Mouse (Mus musculus): Measurements from ENCODE around the gene Copz1. TPM values are rescaled to one million over a fixed set of nuclear protein-coding genes. Genes with fewer than 3 reads are reported as not detected.

The Copz1 gene
- polyA plus RNA-seq, 1 experiment, result 191 TPM

GRCm38 (mm10) chr15:103277949-103278348 is 5.4 kb downstream of the Copz1 start:
- Histone ChIP-seq H3K36me3 (ENCODE audit: control insufficient read depth, insufficient read depth) (no peaks in the 10 kb centered on the region), H3K79me2 (ENCODE audit: control insufficient read depth, insufficient read depth) (peaks cover 94% of the 10 kb centered on the region), H3K79me3 (ENCODE audit: low read depth) (peaks cover 63% of the 10 kb centered on the region), H3K27me3 (ENCODE audit: control insufficient read depth, insufficient read depth, insufficient read length) (no peaks in the 10 kb centered on the region), H3ac (ENCODE audit: control insufficient read depth, insufficient read length, low read depth) (no peak overlapping the region), H3K4me3 (ENCODE audit: insufficient read depth, poor library complexity, severe bottlenecking) (no peak overlapping the region)
- TF ChIP-seq MYOD1 (IDR thresholded peaks at IDR 0.05; ENCODE audit: control insufficient read depth, insufficient read length, low read depth) (no peak), CTCF (IDR thresholded peaks at IDR 0.05; ENCODE audit: control insufficient read depth, insufficient read depth, insufficient read length) (no peak), MAX (IDR thresholded peaks at IDR 0.05) (no peak), FOSL1 (IDR thresholded peaks at IDR 0.05; ENCODE audit: insufficient read depth, low read length, poor library complexity, severe bottlenecking) (no peak), USF1 (IDR thresholded peaks at IDR 0.05; ENCODE audit: low read depth) (no peak), MYOG (IDR thresholded peaks at IDR 0.05; ENCODE audit: control insufficient read depth, extremely low read depth, insufficient read length) (no peak), CEBPB (IDR thresholded peaks at IDR 0.05; ENCODE audit: low read depth) (no peak)

- Histone ChIP-seq H3K36me3 (ENCODE audit: control insufficient read depth, insufficient read depth) (no peaks in the 10 kb centered on the region), H3ac (ENCODE audit: control insufficient read depth, insufficient read length, low read depth) (no peak overlapping the region), H3K4me3 (ENCODE audit: insufficient read depth, poor library complexity, severe bottlenecking) (no peak overlapping the region), H3K79me2 (ENCODE audit: control insufficient read depth, insufficient read depth) (peaks cover 94% of the 10 kb centered on the region), H3K79me3 (ENCODE audit: low read depth) (peaks cover 52% of the 10 kb centered on the region), H3K27me3 (ENCODE audit: control insufficient read depth, insufficient read depth, insufficient read length) (no peaks in the 10 kb centered on the region)
- TF ChIP-seq CEBPB (IDR thresholded peaks at IDR 0.05; ENCODE audit: low read depth) (no peak), USF1 (IDR thresholded peaks at IDR 0.05; ENCODE audit: low read depth) (no peak), CTCF (IDR thresholded peaks at IDR 0.05; ENCODE audit: control insufficient read depth, insufficient read depth, insufficient read length) (no peak), FOSL1 (IDR thresholded peaks at IDR 0.05; ENCODE audit: insufficient read depth, low read length, poor library complexity, severe bottlenecking) (no peak), MYOG (IDR thresholded peaks at IDR 0.05; ENCODE audit: control insufficient read depth, extremely low read depth, insufficient read length) (no peak), MYOD1 (IDR thresholded peaks at IDR 0.05; ENCODE audit: control insufficient read depth, insufficient read length, low read depth) (no peak), MAX (IDR thresholded peaks at IDR 0.05) (no peak)
These were observed 7.2 kb downstream of the Copz1 start for GRCm38 (mm10) chr15:103279750-103280149.

- peaks cover 93% of the 10 kb centered on the region for H3K79me2 ChIP-seq (ENCODE audit: control insufficient read depth, insufficient read depth)
- TF ChIP-seq MAX (IDR thresholded peaks at IDR 0.05) (no peak), CTCF (IDR thresholded peaks at IDR 0.05; ENCODE audit: control insufficient read depth, insufficient read depth, insufficient read length) (peak; percentile 51), CEBPB (IDR thresholded peaks at IDR 0.05; ENCODE audit: low read depth) (peak; percentile 38), MYOG (IDR thresholded peaks at IDR 0.05; ENCODE audit: control insufficient read depth, extremely low read depth, insufficient read length) (no peak)
- no peak overlapping the region for H3ac ChIP-seq (ENCODE audit: control insufficient read depth, insufficient read length, low read depth)
- no peaks in the 10 kb centered on the region for H3K36me3 ChIP-seq (ENCODE audit: control insufficient read depth, insufficient read depth)
- H3K4me3 ChIP-seq (ENCODE audit: insufficient read depth, poor library complexity, severe bottlenecking), result no peak overlapping the region
- no peaks in the 10 kb centered on the region for H3K27me3 ChIP-seq (ENCODE audit: control insufficient read depth, insufficient read depth, insufficient read length)
- peaks cover 42% of the 10 kb centered on the region for H3K79me3 ChIP-seq (ENCODE audit: low read depth)
These were observed 8.4 kb downstream of the Copz1 start for GRCm38 (mm10) chr15:103280817-103281464.

- H3K79me3 ChIP-seq (ENCODE audit: low read depth), result peaks cover 40% of the 10 kb centered on the region
- H3K79me2 ChIP-seq (ENCODE audit: control insufficient read depth, insufficient read depth), result peaks cover 93% of the 10 kb centered on the region
- no peak for TF ChIP-seq FOSL1 (IDR thresholded peaks at IDR 0.05; ENCODE audit: insufficient read depth, low read length, poor library complexity, severe bottlenecking)
- TF ChIP-seq CTCF (IDR thresholded peaks at IDR 0.05; ENCODE audit: control insufficient read depth, insufficient read depth, insufficient read length), result no peak
- no peak for TF ChIP-seq MAX (IDR thresholded peaks at IDR 0.05)
- TF ChIP-seq CEBPB (IDR thresholded peaks at IDR 0.05; ENCODE audit: low read depth), result no peak
- no peak for TF ChIP-seq MYOG (IDR thresholded peaks at IDR 0.05; ENCODE audit: control insufficient read depth, extremely low read depth, insufficient read length)
- no peak for TF ChIP-seq USF1 (IDR thresholded peaks at IDR 0.05; ENCODE audit: low read depth)
- no peak for TF ChIP-seq MYOD1 (IDR thresholded peaks at IDR 0.05; ENCODE audit: control insufficient read depth, insufficient read length, low read depth)
- H3K27me3 ChIP-seq (ENCODE audit: control insufficient read depth, insufficient read depth, insufficient read length), result no peaks in the 10 kb centered on the region
- no peak overlapping the region for H3K4me3 ChIP-seq (ENCODE audit: insufficient read depth, poor library complexity, severe bottlenecking)
- no peaks in the 10 kb centered on the region for H3K36me3 ChIP-seq (ENCODE audit: control insufficient read depth, insufficient read depth)
- no peak overlapping the region for H3ac ChIP-seq (ENCODE audit: control insufficient read depth, insufficient read length, low read depth)
These were observed 9.1 kb downstream of the Copz1 start for GRCm38 (mm10) chr15:103281465-103282205.

GRCm38 (mm10) chr15:103284066-103284465 is 11.6 kb downstream of the Copz1 start:
- Histone ChIP-seq H3K4me3 (ENCODE audit: insufficient read depth, poor library complexity, severe bottlenecking) (no peak overlapping the region), H3K27me3 (ENCODE audit: control insufficient read depth, insufficient read depth, insufficient read length) (no peaks in the 10 kb centered on the region)
- TF ChIP-seq CTCF (IDR thresholded peaks at IDR 0.05; ENCODE audit: control insufficient read depth, insufficient read depth, insufficient read length), result peak; percentile 20
- TF ChIP-seq FOSL1 (IDR thresholded peaks at IDR 0.05; ENCODE audit: insufficient read depth, low read length, poor library complexity, severe bottlenecking), result no peak
- no peak for TF ChIP-seq MAX (IDR thresholded peaks at IDR 0.05)

More at GRCm38 (mm10) chr15:103284066-103284465, 11.6 kb downstream of the Copz1 start:
- Histone ChIP-seq H3K79me2 (ENCODE audit: control insufficient read depth, insufficient read depth) (peaks cover 90% of the 10 kb centered on the region), H3ac (ENCODE audit: control insufficient read depth, insufficient read length, low read depth) (no peak overlapping the region), H3K36me3 (ENCODE audit: control insufficient read depth, insufficient read depth) (peaks cover 4% of the 10 kb centered on the region), H3K79me3 (ENCODE audit: low read depth) (peaks cover 28% of the 10 kb centered on the region)

All from C2C12 (cell line).